Mouse (Mus musculus): ENCODE results near the gene Strn. TPM values are rescaled to one million over a fixed set of nuclear protein-coding genes. Genes with fewer than 3 reads are reported as not detected.

Strn gene
- 20.4 TPM for polyA plus RNA-seq (2017; shearing (Covaris generic))

DNA sequence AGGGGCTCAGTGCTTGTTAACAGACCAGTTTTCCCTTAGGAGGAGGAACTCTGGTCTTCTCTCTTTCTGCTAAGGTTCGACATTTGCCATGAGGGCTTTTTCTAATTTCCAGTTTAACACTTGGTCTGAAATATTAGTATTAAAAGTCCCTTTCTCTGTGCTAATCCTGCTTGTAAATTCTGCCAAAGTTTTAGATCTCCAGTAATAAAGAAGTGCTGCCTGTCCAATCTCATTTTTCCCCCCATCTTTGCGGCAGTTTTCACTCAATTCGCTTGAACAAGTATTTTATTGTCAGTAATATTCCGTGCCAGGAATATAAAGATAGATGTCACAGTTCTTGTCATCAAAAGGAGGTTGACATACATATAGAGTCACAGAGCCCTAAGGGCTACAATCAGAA lies at the start of gene Strn:
Gene Strn (minus strand): TSS at position 101 of the 400 bp plus-strand sequence.

Other genes with a start within 250 kb of the Strn start
- not detected for gene Vit, start 229.1 kb downstream of the Strn start, polyA plus RNA-seq (2017; shearing (Covaris generic))
- gene Heatr5b, start 98.2 kb upstream of the Strn start, polyA plus RNA-seq (2017; shearing (Covaris generic)) = 26.9 TPM
- gene Gpatch11, start 98.4 kb upstream of the Strn start, polyA plus RNA-seq (2017; shearing (Covaris generic)) = 44.5 TPM
- gene Eif2ak2, start 145.4 kb upstream of the Strn start, polyA plus RNA-seq (2017; shearing (Covaris generic)) = 3.4 TPM
- not detected for gene Sult6b1, start 169.8 kb upstream of the Strn start, polyA plus RNA-seq (2017; shearing (Covaris generic))
- gene Cebpzos, start 179.3 kb upstream of the Strn start, polyA plus RNA-seq (2017; shearing (Covaris generic)) = 14.5 TPM
- gene Cebpz, start 199.9 kb upstream of the Strn start, polyA plus RNA-seq (2017; shearing (Covaris generic)) = 129 TPM
- gene Ndufaf7, start 199.9 kb upstream of the Strn start, polyA plus RNA-seq (2017; shearing (Covaris generic)) = 20.2 TPM